Mouse (Mus musculus) hindbrain, embryonic 13.5 days (tissue): ENCODE measurements at regions not wholly inside any gene's neighbourhood (a gene's known extent, or its start where the extent isn't known, plus 50 kb on each side); places are given as distances from the start of the nearest gene placed in this dataset.

Source experiments
- ATAC-seq: fragments of 200-750 bp; cut with Nextera tagmentation; 2 replicates; pipeline ENCODE4 v1.8.0; 2017; ENCODE audit warnings: moderate TSS enrichment; ENCODE audit not compliant: low FRiP score
- H3K27ac ChIP-seq: fragments of 300-500 bp; sonication (generic); 2 replicates; pipeline ENCODE4 v1.5.1; 2015; ENCODE audit warnings: inconsistent platforms, mild to moderate bottlenecking, moderate library complexity
- H3K27me3 ChIP-seq: fragments of 300-500 bp; sonication (generic); 2 replicates; pipeline ENCODE4 v1.6.1; 2015; ENCODE audit warnings: mild to moderate bottlenecking, inconsistent platforms
- H3K36me3 ChIP-seq: fragments of 300-500 bp; sonication (generic); 2 replicates; pipeline ENCODE4 v1.6.1; 2015; ENCODE audit warnings: mild to moderate bottlenecking, inconsistent platforms
- H3K4me1 ChIP-seq: fragments of 300-500 bp; sonication (generic); replicated peaks from 2 replicates; pipeline ENCODE4 v1.6.1; 2015; ENCODE audit warnings: inconsistent platforms
- H3K4me2 ChIP-seq: fragments of 300-500 bp; sonication (generic); 2 replicates; pipeline ENCODE4 v1.6.1; 2015; ENCODE audit warnings: inconsistent platforms, mild to moderate bottlenecking, moderate library complexity
- H3K4me3 ChIP-seq: fragments of 300-500 bp; sonication (generic); 2 replicates; pipeline ENCODE4 v1.5.1; 2015; ENCODE audit warnings: mild to moderate bottlenecking, inconsistent platforms
- H3K9ac ChIP-seq: fragments of 300-500 bp; sonication (generic); 2 replicates; pipeline ENCODE4 v1.6.1; 2015; ENCODE audit warnings: mild to moderate bottlenecking, inconsistent platforms
- H3K9me3 ChIP-seq: fragments of 300-500 bp; sonication (generic); 2 replicates; pipeline ENCODE4 v1.6.1; 2016; ENCODE audit warnings: inconsistent platforms
- WGBS: fragments of 180-500 bp; shearing (Covaris S2); methylation state at CpG from one replicate; pipeline ENCODE4 v1.1.7; 2015; 5-methylcytosine and 5-hydroxymethylcytosine counted together

GRCm38 (mm10) chr4:78666326-78666725 lies 454.6 kb upstream of the Ptprd start:
- no peak for ATAC-seq
- Histone ChIP-seq H3K9me3 (no peaks in the 10 kb centered on the region), H3K4me2 (no peak overlapping the region), H3K27me3 (no peaks in the 10 kb centered on the region), H3K27ac (no peak overlapping the region), H3K4me3 (no peak overlapping the region), H3K36me3 (no peaks in the 10 kb centered on the region), H3K9ac (no peak overlapping the region), H3K4me1 (no peaks in the 10 kb centered on the region)
- 71% methylated on average over 1 of the region's 1 CpGs for WGBS

DNA sequence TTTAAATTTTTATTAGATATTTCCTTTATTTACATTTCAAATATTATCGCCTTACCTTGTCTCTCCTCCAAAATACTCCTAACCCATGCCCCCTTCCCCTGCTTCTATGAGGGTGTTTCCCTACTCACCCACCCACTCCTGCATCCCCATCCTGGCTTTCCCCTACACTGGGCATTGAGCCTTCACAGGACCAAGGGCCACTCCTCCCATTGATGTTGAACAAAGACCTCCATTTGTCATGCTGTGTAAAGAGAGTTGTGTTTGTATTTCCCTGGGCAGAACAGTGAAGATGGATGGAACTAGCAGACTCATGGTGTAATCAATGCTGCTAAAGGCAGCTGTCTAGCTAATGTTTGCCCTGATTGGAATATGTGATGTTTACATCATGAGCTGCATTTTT lies 431.0 kb upstream of the Ptprd start:
- H3K4me2 ChIP-seq = no peak overlapping the region
- H3K9me3 ChIP-seq = no peaks in the 10 kb centered on the region
- H3K27me3 ChIP-seq = no peaks in the 10 kb centered on the region
- no peaks in the 10 kb centered on the region for H3K36me3 ChIP-seq
- no peak overlapping the region for H3K4me3 ChIP-seq
- WGBS = 45% methylated on average over 1 of the region's 1 CpGs
- H3K4me1 ChIP-seq = no peaks in the 10 kb centered on the region
- ATAC-seq = 0 out of 2 replicates have a peak, but pooled peaks have one; percentile 36
- no peak overlapping the region for H3K9ac ChIP-seq
- H3K27ac ChIP-seq = no peak overlapping the region

DNA sequence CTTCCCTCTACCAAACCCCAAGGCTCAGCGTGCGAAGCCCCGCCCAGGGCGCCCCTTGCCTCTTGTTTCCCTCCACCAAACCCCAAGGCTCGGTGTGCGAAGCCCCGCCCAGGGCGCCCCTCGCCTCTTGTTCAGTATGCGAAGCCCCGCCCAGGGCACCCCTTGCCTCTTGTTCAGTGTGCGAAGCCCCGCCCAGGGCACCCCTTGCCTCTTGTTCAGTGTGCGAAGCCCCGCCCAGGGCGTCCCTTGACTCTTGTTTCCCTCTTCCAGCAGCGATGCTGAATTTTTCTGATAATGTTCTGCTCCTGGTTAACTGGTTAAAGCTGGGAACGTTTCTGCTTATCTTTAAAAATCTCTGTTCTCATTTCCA lies 394.7 kb upstream of the Ptprd start:
- Histone ChIP-seq H3K9me3 (no peaks in the 10 kb centered on the region), H3K4me3 (peak overlapping the region; percentile 38), H3K27ac (no peak overlapping the region; the same call in 1 of the 2 replicates), H3K36me3 (no peaks in the 10 kb centered on the region), H3K4me1 (peaks cover 4% of the 10 kb centered on the region), H3K27me3 (no peaks in the 10 kb centered on the region), H3K4me2 (peak overlapping the region; percentile 56), H3K9ac (peak overlapping the region; percentile 51)
- WGBS = 13% methylated on average over 18 of the region's 18 CpGs
- ATAC-seq = peak; percentile 88

DNA sequence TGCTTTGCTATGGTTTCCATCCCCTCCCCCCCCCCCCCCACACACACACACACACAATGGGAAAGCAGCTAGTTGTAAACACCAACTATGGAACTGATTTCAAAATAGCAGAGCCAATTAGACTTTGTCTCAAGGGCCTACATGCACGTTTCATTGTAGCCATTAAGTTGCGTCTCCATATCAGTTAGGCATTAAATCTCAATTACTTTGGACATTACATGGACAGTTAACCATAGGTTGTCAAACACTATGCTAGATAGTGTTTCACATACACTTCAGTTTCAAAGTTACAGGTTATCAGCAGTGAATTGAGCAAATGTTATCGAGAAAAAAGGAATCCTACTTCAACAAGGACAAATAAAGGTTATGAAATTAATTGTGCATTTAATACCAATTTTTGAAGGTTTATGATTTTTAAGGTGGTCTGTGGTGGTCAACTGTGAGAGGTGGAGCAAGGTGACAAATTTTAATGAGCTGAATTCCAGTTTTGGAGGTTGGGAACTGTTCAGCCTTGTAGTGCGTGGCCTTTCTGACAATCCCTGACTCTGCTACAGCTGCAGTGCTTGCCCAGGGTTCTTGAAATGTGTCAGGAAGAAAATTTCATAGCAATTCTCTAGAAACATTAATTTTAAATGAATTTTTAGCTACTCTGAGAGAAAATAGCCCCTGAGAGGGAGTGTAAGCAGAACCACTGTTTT lies 394.2 kb upstream of the Ptprd start:
- Histone ChIP-seq H3K9ac (peak overlapping the region; percentile 51), H3K27ac (no peak overlapping the region; the same call in 1 of the 2 replicates), H3K36me3 (no peaks in the 10 kb centered on the region), H3K27me3 (no peaks in the 10 kb centered on the region), H3K4me2 (peak overlapping the region; percentile 56), H3K9me3 (no peaks in the 10 kb centered on the region), H3K4me1 (peaks cover 4% of the 10 kb centered on the region), H3K4me3 (peak overlapping the region; percentile 38)
- WGBS = 69% methylated on average over 4 of the region's 4 CpGs
- ATAC-seq = peak; percentile 66; the same call in 1 of the 2 replicates

DNA sequence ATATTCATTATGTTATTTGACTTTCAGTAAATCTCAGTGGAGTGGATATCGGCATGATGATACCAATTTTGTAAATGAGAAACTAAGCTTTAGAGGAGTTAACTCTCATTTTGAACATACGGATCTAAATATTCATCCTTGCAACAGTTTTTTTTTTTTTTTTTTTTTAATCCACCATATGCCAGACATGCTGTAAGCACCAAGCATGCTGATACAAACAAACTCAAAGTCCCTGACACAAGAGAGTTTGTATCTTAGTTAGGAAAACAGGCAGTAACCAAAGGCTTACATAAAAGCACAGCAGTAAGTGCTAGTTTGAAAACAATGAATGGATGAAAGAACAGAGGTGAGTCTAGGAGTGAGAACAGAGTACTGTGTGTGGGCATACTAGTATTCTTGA lies 369.8 kb upstream of the Ptprd start:
- Histone ChIP-seq H3K36me3 (no peaks in the 10 kb centered on the region), H3K27me3 (no peaks in the 10 kb centered on the region), H3K27ac (no peak overlapping the region), H3K9ac (no peak overlapping the region), H3K9me3 (no peaks in the 10 kb centered on the region), H3K4me3 (no peak overlapping the region), H3K4me2 (no peak overlapping the region), H3K4me1 (no peaks in the 10 kb centered on the region)
- 93% methylated on average over 2 of the region's 2 CpGs for WGBS
- no peak for ATAC-seq

DNA sequence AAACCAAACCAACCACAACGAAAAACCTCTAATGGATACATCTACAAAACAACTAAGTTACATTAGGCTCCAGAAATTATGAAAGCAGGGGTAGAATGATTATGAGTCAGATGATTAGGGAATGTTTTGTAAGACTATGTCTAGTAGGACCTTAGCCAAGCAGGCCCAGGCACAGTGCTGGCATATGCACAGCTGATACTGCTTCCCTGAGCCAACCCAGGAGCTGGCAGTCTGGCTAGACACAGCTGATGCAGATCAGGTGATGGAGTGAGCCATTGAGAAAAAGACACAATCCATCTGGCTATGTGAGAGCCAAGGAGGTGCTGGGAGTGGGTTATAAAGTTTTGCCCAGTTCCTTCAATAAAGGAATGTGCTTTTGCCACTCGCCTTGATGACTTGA lies 353.6 kb upstream of the Ptprd start:
- H3K36me3 ChIP-seq = no peaks in the 10 kb centered on the region
- ATAC-seq = no peak
- 84% methylated on average over 2 of the region's 2 CpGs for WGBS
- no peak overlapping the region for H3K4me3 ChIP-seq
- no peak overlapping the region for H3K4me2 ChIP-seq
- H3K9me3 ChIP-seq = no peaks in the 10 kb centered on the region
- no peak overlapping the region for H3K9ac ChIP-seq
- no peaks in the 10 kb centered on the region for H3K27me3 ChIP-seq
- no peaks in the 10 kb centered on the region for H3K4me1 ChIP-seq
- H3K27ac ChIP-seq = no peak overlapping the region
